Mouse (Mus musculus) neural tube, embryonic 12.5 days (tissue): ENCODE measurements around the gene Fam227a. TPM values are rescaled to one million over a fixed set of nuclear protein-coding genes. Genes with fewer than 3 reads are reported as not detected.

ENCODE experiments used
- ATAC-seq: fragments of 200-750 bp; cut with Nextera tagmentation; 2 replicates; pipeline ENCODE4 v1.8.0; 2017; ENCODE audit warnings: low read depth, mild to moderate bottlenecking, moderate TSS enrichment, moderate library complexity; ENCODE audit not compliant: low FRiP score
- H3K27ac ChIP-seq: fragments of 300-500 bp; sonication (generic); 2 replicates; pipeline ENCODE4 v1.5.1; 2016
- H3K27me3 ChIP-seq: fragments of 300-500 bp; sonication (generic); replicated peaks from 2 replicates; pipeline ENCODE4 v1.6.1; 2016; ENCODE audit warnings: mild to moderate bottlenecking
- H3K36me3 ChIP-seq: fragments of 300-500 bp; sonication (generic); 2 replicates; pipeline ENCODE4 v1.6.1; 2016; ENCODE audit warnings: mild to moderate bottlenecking
- H3K4me1 ChIP-seq: fragments of 300-500 bp; sonication (generic); 2 replicates; pipeline ENCODE4 v1.6.1; 2016
- H3K4me2 ChIP-seq: fragments of 300-500 bp; sonication (generic); replicated peaks from 2 replicates; pipeline ENCODE4 v1.6.1; 2016; ENCODE audit warnings: mild to moderate bottlenecking
- H3K4me3 ChIP-seq: fragments of 300-500 bp; sonication (generic); 2 replicates; pipeline ENCODE4 v1.5.1; 2016
- H3K9ac ChIP-seq: fragments of 300-500 bp; sonication (generic); 2 replicates; pipeline ENCODE4 v1.6.1; 2016; ENCODE audit warnings: mild to moderate bottlenecking
- H3K9me3 ChIP-seq: fragments of 300-500 bp; sonication (generic); 2 replicates; pipeline ENCODE4 v1.6.1; 2016; ENCODE audit warnings: mild to moderate bottlenecking
- WGBS: fragments of 180-500 bp; shearing (Covaris S2); methylation state at CpG from one replicate; pipeline ENCODE4 v1.1.7; 2016; 5-methylcytosine and 5-hydroxymethylcytosine counted together
- polyA plus RNA-seq: library from polyadenylated mRNA; unstranded; fragments of >200 nt; fragmentation: Nextera tagmentation; extraction: Ambion mirVana; gene quantifications from 2 replicates; pipeline ENCODE4 v1.2.1, GENCODE M21; 2016

The Fam227a gene
- polyA plus RNA-seq, 1 experiment from 2014 or later: 6.0 TPM

- Histone ChIP-seq H3K9me3 (no peaks in the 10 kb centered on the region), H3K27ac (peak within 1 kb of the TSS; percentile 80; the same call in 1 of the 2 replicates), H3K9ac (peak within 1 kb of the TSS; percentile 95), H3K4me1 (peaks cover 48% of the 10 kb centered on the region), H3K4me3 (peak within 1 kb of the TSS; percentile 91), H3K36me3 (0 out of 2 replicates have a peak, but pooled peaks cover 7% of the 10 kb centered on the region), H3K27me3 (no peaks in the 10 kb centered on the region), H3K4me2 (peak within 1 kb of the TSS; percentile 82)
- ATAC-seq: peak; percentile 97
- WGBS: 0% methylated on average over 45 of the region's 45 CpGs
These were observed 31.8 kb upstream of the Fam227a start, which contains the start of gene Gtpbp1 for GRCm38 (mm10) chr15:79690426-79691022. Gene Gtpbp1, plus strand, starts transcription at chr15:79690845.

GRCm38 (mm10) chr15:79689662-79690425 is 31.1 kb upstream of the Fam227a start:
- H3K9ac ChIP-seq: no peak overlapping the region
- peaks cover 55% of the 10 kb centered on the region for H3K4me1 ChIP-seq
- 15% methylated on average over 24 of the region's 24 CpGs for WGBS
- peak overlapping the region; percentile 82 for H3K4me2 ChIP-seq
- no peaks in the 10 kb centered on the region for H3K27me3 ChIP-seq
- H3K36me3 ChIP-seq: 0 out of 2 replicates have a peak, but pooled peaks cover 5% of the 10 kb centered on the region
- no peak overlapping the region; the same call in 1 of the 2 replicates for H3K27ac ChIP-seq
- H3K9me3 ChIP-seq: no peaks in the 10 kb centered on the region
- no peak for ATAC-seq
- H3K4me3 ChIP-seq: peak overlapping the region; percentile 91

GRCm38 (mm10) chr15:79688268-79688956 is 29.7 kb upstream of the Fam227a start:
- peak overlapping the region; percentile 87 for H3K4me3 ChIP-seq
- no peak for ATAC-seq
- no peaks in the 10 kb centered on the region for H3K9me3 ChIP-seq
- WGBS: 5% methylated on average over 8 of the region's 8 CpGs
- H3K9ac ChIP-seq: 0 out of 2 replicates have a peak overlapping the region, but pooled peaks have one; percentile 94
- H3K4me2 ChIP-seq: peak overlapping the region; percentile 82
- H3K27ac ChIP-seq: peak overlapping the region; percentile 79; the same call in 1 of the 2 replicates
- H3K36me3 ChIP-seq: no peaks in the 10 kb centered on the region
- peaks cover 65% of the 10 kb centered on the region for H3K4me1 ChIP-seq
- no peaks in the 10 kb centered on the region for H3K27me3 ChIP-seq

GRCm38 (mm10) chr15:79687646-79688267 is 29.0 kb upstream of the Fam227a start, which contains the start of gene Josd1:
Gene Josd1, minus strand, starts transcription at chr15:79687919.
- Histone ChIP-seq H3K4me1 (peaks cover 64% of the 10 kb centered on the region), H3K9ac (peak within 1 kb of the TSS; percentile 94), H3K9me3 (no peaks in the 10 kb centered on the region), H3K27me3 (no peaks in the 10 kb centered on the region), H3K36me3 (no peaks in the 10 kb centered on the region), H3K27ac (peak within 1 kb of the TSS; percentile 79), H3K4me3 (peak within 1 kb of the TSS; percentile 87), H3K4me2 (peak within 1 kb of the TSS; percentile 82)
- WGBS: under 1% methylated on average over 72 of the region's 72 CpGs
- ATAC-seq: peak; percentile 30

- H3K27ac ChIP-seq: peak overlapping the region; percentile 79
- peak overlapping the region; percentile 82 for H3K4me2 ChIP-seq
- WGBS: under 1% methylated on average over 33 of the region's 33 CpGs
- H3K4me1 ChIP-seq: peaks cover 58% of the 10 kb centered on the region
- no peaks in the 10 kb centered on the region for H3K36me3 ChIP-seq
- no peaks in the 10 kb centered on the region for H3K27me3 ChIP-seq
- H3K4me3 ChIP-seq: peak overlapping the region; percentile 87
- ATAC-seq: no peak
- H3K9ac ChIP-seq: peak overlapping the region; percentile 94
- H3K9me3 ChIP-seq: no peaks in the 10 kb centered on the region
These were observed 28.4 kb upstream of the Fam227a start for GRCm38 (mm10) chr15:79687175-79687574.

GRCm38 (mm10) chr15:79686046-79686869 is 27.5 kb upstream of the Fam227a start:
- H3K4me2 ChIP-seq: peak overlapping the region; percentile 82
- 21% methylated on average over 15 of the region's 15 CpGs for WGBS
- no peaks in the 10 kb centered on the region for H3K36me3 ChIP-seq
- peak overlapping the region; percentile 94 for H3K9ac ChIP-seq
- H3K27ac ChIP-seq: no peak overlapping the region
- no peaks in the 10 kb centered on the region for H3K9me3 ChIP-seq
- H3K27me3 ChIP-seq: no peaks in the 10 kb centered on the region
- peak overlapping the region; percentile 87 for H3K4me3 ChIP-seq
- peaks cover 49% of the 10 kb centered on the region for H3K4me1 ChIP-seq
- ATAC-seq: no peak

- no peaks in the 10 kb centered on the region for H3K9me3 ChIP-seq
- H3K27ac ChIP-seq: no peak overlapping the region
- H3K4me2 ChIP-seq: peak overlapping the region; percentile 82
- no peaks in the 10 kb centered on the region for H3K27me3 ChIP-seq
- no peak for ATAC-seq
- H3K36me3 ChIP-seq: no peaks in the 10 kb centered on the region
- peak overlapping the region; percentile 36 for H3K9ac ChIP-seq
- H3K4me3 ChIP-seq: peak overlapping the region; percentile 87
- H3K4me1 ChIP-seq: peaks cover 47% of the 10 kb centered on the region
- WGBS: 55% methylated on average over 6 of the region's 6 CpGs
These were observed 26.4 kb upstream of the Fam227a start for GRCm38 (mm10) chr15:79685141-79685641.

GRCm38 (mm10) chr15:79684616-79685015 is 25.9 kb upstream of the Fam227a start:
- Histone ChIP-seq H3K4me1 (peaks cover 41% of the 10 kb centered on the region), H3K4me3 (0 out of 2 replicates have a peak overlapping the region, but pooled peaks have one; percentile 5), H3K4me2 (peak overlapping the region; percentile 82), H3K9ac (peak overlapping the region; percentile 45; the same call in 1 of the 2 replicates), H3K27me3 (no peaks in the 10 kb centered on the region), H3K9me3 (no peaks in the 10 kb centered on the region), H3K36me3 (no peaks in the 10 kb centered on the region), H3K27ac (no peak overlapping the region)
- no peak for ATAC-seq
- 87% methylated on average over 6 of the region's 6 CpGs for WGBS

- Histone ChIP-seq H3K4me1 (peaks cover 36% of the 10 kb centered on the region), H3K9ac (peak overlapping the region; percentile 45; the same call in 1 of the 2 replicates), H3K4me3 (no peak overlapping the region)
These were observed 25.1 kb upstream of the Fam227a start for GRCm38 (mm10) chr15:79683707-79684465.

GRCm38 (mm10) chr15:79683146-79683545 is 24.4 kb upstream of the Fam227a start:
- no peak overlapping the region for H3K9ac ChIP-seq
- no peak for ATAC-seq
- no peaks in the 10 kb centered on the region for H3K36me3 ChIP-seq
- no peak overlapping the region for H3K27ac ChIP-seq
- H3K9me3 ChIP-seq: no peaks in the 10 kb centered on the region
- no peak overlapping the region for H3K4me3 ChIP-seq
- H3K27me3 ChIP-seq: no peaks in the 10 kb centered on the region
- H3K4me1 ChIP-seq: peaks cover 36% of the 10 kb centered on the region
- WGBS: 91% methylated on average over 6 of the region's 6 CpGs
- H3K4me2 ChIP-seq: 0 out of 2 replicates have a peak overlapping the region, but pooled peaks have one; percentile 2

More at GRCm38 (mm10) chr15:79683707-79684465, 25.1 kb upstream of the Fam227a start:
- Histone ChIP-seq H3K4me2 (peak overlapping the region; percentile 82), H3K27me3 (no peaks in the 10 kb centered on the region), H3K27ac (no peak overlapping the region), H3K36me3 (no peaks in the 10 kb centered on the region), H3K9me3 (no peaks in the 10 kb centered on the region)
- 77% methylated on average over 19 of the region's 19 CpGs for WGBS
- no peak for ATAC-seq
